Mouse (Mus musculus): ENCODE results near the gene Thsd4.

The Thsd4 gene

GRCm38 (mm10) chr9:60454406-60455076 lies 67.3 kb downstream of the Thsd4 start:
- DNase-seq, result no peak

- no peak for DNase-seq
These were observed 72.3 kb downstream of the Thsd4 start for GRCm38 (mm10) chr9:60449498-60449897.

GRCm38 (mm10) chr9:60445821-60446220 lies 76.0 kb downstream of the Thsd4 start:
- no peak for DNase-seq

- DNase-seq, result no peak
These were observed 80.5 kb downstream of the Thsd4 start for GRCm38 (mm10) chr9:60441274-60441902.

GRCm38 (mm10) chr9:60440506-60440905 lies 81.3 kb downstream of the Thsd4 start:
- DNase-seq, result no peak

- no peak for DNase-seq
These were observed 85.6 kb downstream of the Thsd4 start for GRCm38 (mm10) chr9:60436246-60436645.

- DNase-seq, result no peak
These were observed 87.8 kb downstream of the Thsd4 start for GRCm38 (mm10) chr9:60434093-60434492.

- peak; percentile 40 to 54 for DNase-seq
These were observed 89.9 kb downstream of the Thsd4 start for GRCm38 (mm10) chr9:60431924-60432323.

- no peak for DNase-seq
These were observed 91.8 kb downstream of the Thsd4 start for GRCm38 (mm10) chr9:60430017-60430416.

- peak in 1 of 2 experiments; percentile 40 for DNase-seq
These were observed 107.6 kb downstream of the Thsd4 start for GRCm38 (mm10) chr9:60414076-60414755.

- DNase-seq, result peak in 1 of 2 experiments; percentile 28
These were observed 110.8 kb downstream of the Thsd4 start for GRCm38 (mm10) chr9:60410872-60411635.

- DNase-seq, result no peak
These were observed 114.5 kb downstream of the Thsd4 start for GRCm38 (mm10) chr9:60407374-60407773.

GRCm38 (mm10) chr9:60405777-60406176 lies 116.1 kb downstream of the Thsd4 start:
- DNase-seq, result peak; percentile 31 to 56

GRCm38 (mm10) chr9:60402681-60403080 lies 119.2 kb downstream of the Thsd4 start:
- DNase-seq, result no peak

- no peak for DNase-seq
These were observed 121.8 kb downstream of the Thsd4 start for GRCm38 (mm10) chr9:60400001-60400400.

- peak in 1 of 2 experiments; percentile 19 for DNase-seq
These were observed 123.8 kb downstream of the Thsd4 start for GRCm38 (mm10) chr9:60398073-60398472.

GRCm38 (mm10) chr9:60396096-60396495 lies 125.8 kb downstream of the Thsd4 start:
- no peak for DNase-seq

GRCm38 (mm10) chr9:60392916-60393315 lies 128.9 kb downstream of the Thsd4 start:
- no peak for DNase-seq

- DNase-seq, result no peak
These were observed 137.1 kb downstream of the Thsd4 start for GRCm38 (mm10) chr9:60384751-60385150.

GRCm38 (mm10) chr9:60382941-60383340 lies 138.9 kb downstream of the Thsd4 start:
- DNase-seq, result no peak

GRCm38 (mm10) chr9:60382526-60382925 lies 139.3 kb downstream of the Thsd4 start:
- DNase-seq, result no peak

GRCm38 (mm10) chr9:60381010-60381409 lies 140.8 kb downstream of the Thsd4 start:
- DNase-seq, result no peak

- no peak for DNase-seq
These were observed 141.3 kb downstream of the Thsd4 start for GRCm38 (mm10) chr9:60380550-60380949.

Data from kidney, postnatal 4 days (tissue).